Mouse (Mus musculus): ENCODE results near the gene Kcnq1.

GRCm38 (mm10) chr7:143132815-143133214, 26.7 kb downstream of the Kcnq1 start:
- no peak for TF ChIP-seq HCFC1 (IDR thresholded peaks at IDR 0.05; ENCODE audit: borderline replicate concordance, insufficient read depth, low read length)
- TF ChIP-seq ZC3H11A (IDR thresholded peaks at IDR 0.05; ENCODE audit: borderline replicate concordance, low read depth, low read length): no peak
- TF ChIP-seq CHD2 (IDR thresholded peaks at IDR 0.05; ENCODE audit: low read depth, low read length): no peak
- no peak for TF ChIP-seq ZNF384 (IDR thresholded peaks at IDR 0.05; ENCODE audit: low read depth, low read length)
- TF ChIP-seq MAFK (IDR thresholded peaks at IDR 0.05; ENCODE audit: insufficient read depth, low read depth, low read length): no peak

Data from ES-E14 (cell line).